Mouse (Mus musculus) heart, embryonic 13.5 days (tissue): ENCODE results near the gene Snu13. TPM values are rescaled to one million over a fixed set of nuclear protein-coding genes. Genes with fewer than 3 reads are reported as not detected.

Experiments
- ATAC-seq: fragments of 200-750 bp; cut with Nextera tagmentation; 2 replicates; pipeline ENCODE4 v1.8.0; 2017; ENCODE audit warnings: moderate TSS enrichment; ENCODE audit not compliant: insufficient number of reproducible peaks, low FRiP score, low TSS enrichment; ENCODE audit errors: extremely low read depth
- H3K27ac ChIP-seq: fragments of 300-500 bp; sonication (generic); replicated peaks from 2 replicates; pipeline ENCODE4 v1.5.1; 2015; ENCODE audit warnings: moderate library complexity, mild to moderate bottlenecking, inconsistent platforms
- H3K27me3 ChIP-seq: fragments of 300-500 bp; sonication (generic); replicated peaks from 2 replicates; pipeline ENCODE4 v1.6.1; 2015; ENCODE audit warnings: mild to moderate bottlenecking, inconsistent platforms
- H3K36me3 ChIP-seq: fragments of 300-500 bp; sonication (generic); 2 replicates; pipeline ENCODE4 v1.6.1; 2015; ENCODE audit warnings: mild to moderate bottlenecking, inconsistent platforms
- H3K4me1 ChIP-seq: fragments of 300-500 bp; sonication (generic); 2 replicates; pipeline ENCODE4 v1.6.1; 2015; ENCODE audit warnings: inconsistent platforms
- H3K4me2 ChIP-seq: fragments of 300-500 bp; sonication (generic); 2 replicates; pipeline ENCODE4 v1.6.1; 2015; ENCODE audit warnings: inconsistent platforms, mild to moderate bottlenecking, moderate library complexity
- H3K4me3 ChIP-seq: fragments of 300-500 bp; sonication (generic); 2 replicates; pipeline ENCODE4 v1.5.1; 2015; ENCODE audit warnings: moderate library complexity, mild to moderate bottlenecking, inconsistent platforms
- H3K9ac ChIP-seq: fragments of 300-500 bp; sonication (generic); 2 replicates; pipeline ENCODE4 v1.6.1; 2015; ENCODE audit warnings: inconsistent platforms, mild to moderate bottlenecking, moderate library complexity
- H3K9me3 ChIP-seq: fragments of 300-500 bp; sonication (generic); 2 replicates; pipeline ENCODE4 v1.6.1; 2016; ENCODE audit warnings: inconsistent platforms
- WGBS: fragments of 180-500 bp; shearing (Covaris S2); methylation state at CpG from one replicate; pipeline ENCODE4 v1.1.7; 2015; ENCODE audit warnings: mixed read lengths; 5-methylcytosine and 5-hydroxymethylcytosine counted together
- polyA plus RNA-seq: library from polyadenylated mRNA; unstranded; fragments of >200 nt; fragmentation: Nextera tagmentation; extraction: Ambion mirVana; gene quantifications from 2 replicates; pipeline ENCODE4 v1.2.1, GENCODE M21; 2015

The Snu13 gene
- polyA plus RNA-seq, 1 experiment from 2014 or later: 167 TPM

- H3K9ac ChIP-seq: no peak overlapping the region
- no peaks in the 10 kb centered on the region for H3K4me1 ChIP-seq
- no peak overlapping the region for H3K4me2 ChIP-seq
- H3K4me3 ChIP-seq: no peak overlapping the region
- H3K9me3 ChIP-seq: no peaks in the 10 kb centered on the region
- H3K27me3 ChIP-seq: peaks cover 82% of the 10 kb centered on the region
- no peaks in the 10 kb centered on the region for H3K36me3 ChIP-seq
- 60% methylated on average over 14 of the region's 14 CpGs for WGBS
- ATAC-seq: no peak
- H3K27ac ChIP-seq: no peak overlapping the region
Observed at GRCm38 (mm10) chr15:82063909-82064308, 16.5 kb upstream of the Snu13 start.

GRCm38 (mm10) chr15:82058719-82059201, 11.4 kb upstream of the Snu13 start, which contains the start of gene 4930407I10Rik:
Gene 4930407I10Rik, plus strand, starts transcription at chr15:82059151.
- ATAC-seq: no peak
- WGBS: 71% methylated on average over 1 of the region's 1 CpGs
- H3K27me3 ChIP-seq: peaks cover 43% of the 10 kb centered on the region

GRCm38 (mm10) chr15:82052544-82052943, 5.1 kb upstream of the Snu13 start:
- Histone ChIP-seq H3K4me1 (no peaks in the 10 kb centered on the region), H3K27ac (no peak overlapping the region), H3K9ac (no peak overlapping the region), H3K9me3 (no peaks in the 10 kb centered on the region), H3K27me3 (peaks cover 31% of the 10 kb centered on the region), H3K36me3 (no peaks in the 10 kb centered on the region), H3K4me2 (no peak overlapping the region), H3K4me3 (no peak overlapping the region)
- WGBS: 63% methylated on average over 5 of the region's 5 CpGs
- no peak for ATAC-seq

More at GRCm38 (mm10) chr15:82058719-82059201, 11.4 kb upstream of the Snu13 start, which contains the start of gene 4930407I10Rik:
- Histone ChIP-seq H3K4me3 (no peak within 1 kb of the TSS), H3K27ac (no peak within 1 kb of the TSS), H3K4me1 (no peaks in the 10 kb centered on the region), H3K9ac (no peak within 1 kb of the TSS), H3K4me2 (no peak within 1 kb of the TSS), H3K9me3 (no peaks in the 10 kb centered on the region), H3K36me3 (no peaks in the 10 kb centered on the region)

DNA sequence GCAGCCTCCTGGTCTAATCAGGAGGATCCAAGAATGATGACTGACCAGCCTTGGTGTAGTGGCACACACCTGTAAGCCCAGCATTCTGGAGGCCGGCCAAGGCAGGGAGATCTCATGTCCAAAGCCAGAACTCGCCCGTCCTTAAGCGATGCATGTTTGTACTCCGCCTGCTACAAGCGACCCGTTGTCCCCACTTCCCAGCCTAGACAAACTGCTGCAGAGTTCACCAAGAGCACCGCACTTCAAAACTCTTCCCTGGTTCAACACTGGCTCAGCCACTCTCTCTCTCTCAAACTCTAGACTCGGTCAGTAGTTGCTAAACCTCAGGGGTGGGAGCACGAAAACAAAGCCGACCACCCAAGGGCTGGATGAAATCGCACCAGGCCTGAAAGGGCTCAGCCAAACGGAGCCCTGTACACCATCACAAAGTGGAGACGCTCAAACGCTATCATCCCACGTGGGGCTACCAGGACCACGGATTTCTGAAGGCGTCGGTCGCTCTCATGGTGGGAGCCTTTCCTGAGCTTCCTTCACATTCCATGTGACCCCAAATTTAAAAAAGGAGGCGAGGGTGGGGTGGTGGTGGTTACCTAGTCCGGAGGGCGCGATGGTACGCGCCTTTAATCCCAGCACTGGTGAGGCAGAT, 1.0 kb downstream of the Snu13 start:
- H3K9ac ChIP-seq: peak overlapping the region; percentile 97
- ATAC-seq: no peak
- peak overlapping the region; percentile 95 for H3K4me2 ChIP-seq
- H3K4me1 ChIP-seq: peaks cover 20% of the 10 kb centered on the region
- H3K4me3 ChIP-seq: peak overlapping the region; percentile 100
- no peaks in the 10 kb centered on the region for H3K9me3 ChIP-seq
- peaks cover 24% of the 10 kb centered on the region for H3K27me3 ChIP-seq
- peak overlapping the region; percentile 93 for H3K27ac ChIP-seq
- peaks cover 17% of the 10 kb centered on the region for H3K36me3 ChIP-seq
- 3% methylated on average over 26 of the region's 26 CpGs for WGBS

- Histone ChIP-seq H3K36me3 (peaks cover 33% of the 10 kb centered on the region), H3K9me3 (no peaks in the 10 kb centered on the region), H3K4me2 (no peak overlapping the region), H3K27ac (no peak overlapping the region), H3K9ac (no peak overlapping the region), H3K4me3 (no peak overlapping the region), H3K27me3 (peaks cover 12% of the 10 kb centered on the region), H3K4me1 (peaks cover 20% of the 10 kb centered on the region)
- ATAC-seq: no peak
- WGBS: 94% methylated on average over 7 of the region's 7 CpGs
Observed at GRCm38 (mm10) chr15:82044166-82044784, 3.1 kb downstream of the Snu13 start.

DNA sequence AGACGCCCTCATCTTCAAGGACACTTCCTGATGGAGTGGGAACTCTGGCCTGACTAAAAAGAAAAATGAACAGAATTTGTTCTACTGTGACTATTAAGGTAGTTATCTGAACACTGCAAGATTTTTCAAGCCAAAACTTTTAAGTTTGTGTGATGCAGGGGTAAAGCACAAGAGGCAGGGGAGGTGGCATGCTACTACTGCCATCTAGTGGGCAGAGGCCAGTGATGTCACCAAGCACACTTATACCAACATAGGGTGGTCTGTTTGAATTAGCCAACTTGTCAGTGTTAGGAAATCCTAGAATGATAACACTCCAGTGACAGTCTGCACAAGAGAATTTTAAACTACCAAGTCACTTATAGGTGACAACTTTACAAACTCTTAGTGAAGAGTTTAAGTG, 6.7 kb downstream of the Snu13 start:
- Histone ChIP-seq H3K9ac (no peak overlapping the region), H3K4me1 (peaks cover 11% of the 10 kb centered on the region), H3K36me3 (peaks cover 68% of the 10 kb centered on the region), H3K27ac (no peak overlapping the region), H3K27me3 (no peaks in the 10 kb centered on the region), H3K4me2 (no peak overlapping the region), H3K4me3 (no peak overlapping the region), H3K9me3 (no peaks in the 10 kb centered on the region)
- no peak for ATAC-seq
- 100% methylated on average over 1 of the region's 1 CpGs for WGBS

DNA sequence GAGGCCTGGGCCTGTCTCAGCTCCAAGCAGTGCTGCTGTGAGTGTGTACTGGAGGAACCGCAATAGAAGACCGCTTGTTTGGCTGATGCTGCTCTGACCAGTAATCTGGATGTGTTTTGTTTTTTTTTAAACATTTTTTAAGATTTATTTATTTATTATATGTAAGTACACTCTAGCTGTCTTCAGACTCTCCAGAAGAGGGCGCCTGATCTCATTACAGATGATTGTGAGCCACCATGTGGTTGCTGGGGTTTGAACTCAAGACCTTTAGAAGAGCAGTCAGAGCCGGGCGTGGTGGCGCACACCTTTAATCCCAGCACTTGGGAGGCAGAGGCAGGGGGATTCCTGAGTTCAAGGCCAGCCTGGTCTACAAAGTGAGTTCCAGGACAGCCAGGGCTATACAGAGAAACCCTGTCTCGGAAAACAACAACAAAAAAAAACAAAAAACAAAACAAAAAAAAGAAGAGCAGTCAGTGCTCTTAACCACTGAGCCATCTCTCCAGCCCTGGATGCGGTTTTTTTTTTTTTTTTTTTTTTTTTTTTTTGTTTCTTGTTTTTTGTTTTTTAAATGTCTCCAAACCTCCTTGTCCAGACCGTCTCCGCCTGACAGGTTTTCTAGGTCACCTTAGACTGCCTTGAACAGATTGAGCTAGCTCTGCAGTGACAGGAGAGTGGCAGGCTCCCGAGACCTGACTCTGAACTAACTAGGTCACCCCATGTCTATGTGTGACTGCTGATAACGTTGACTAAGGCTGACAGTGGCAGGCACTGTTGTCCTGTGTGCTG, 11.3 kb downstream of the Snu13 start:
- no peaks in the 10 kb centered on the region for H3K9me3 ChIP-seq
- H3K4me2 ChIP-seq: no peak overlapping the region
- H3K27me3 ChIP-seq: no peaks in the 10 kb centered on the region
- no peak overlapping the region for H3K27ac ChIP-seq
- H3K4me1 ChIP-seq: no peaks in the 10 kb centered on the region
- H3K36me3 ChIP-seq: peaks cover 88% of the 10 kb centered on the region
- ATAC-seq: no peak
- WGBS: 76% methylated on average over 12 of the region's 12 CpGs
- H3K9ac ChIP-seq: no peak overlapping the region
- no peak overlapping the region for H3K4me3 ChIP-seq

- ATAC-seq: no peak
- no peaks in the 10 kb centered on the region for H3K4me1 ChIP-seq
- no peak within 1 kb of the TSS for H3K27ac ChIP-seq
- no peak within 1 kb of the TSS for H3K9ac ChIP-seq
- no peak within 1 kb of the TSS for H3K4me3 ChIP-seq
- H3K27me3 ChIP-seq: no peaks in the 10 kb centered on the region
- peaks cover 91% of the 10 kb centered on the region for H3K36me3 ChIP-seq
- no peak within 1 kb of the TSS for H3K4me2 ChIP-seq
- WGBS: 87% methylated on average over 4 of the region's 4 CpGs
- H3K9me3 ChIP-seq: no peaks in the 10 kb centered on the region
Observed at GRCm38 (mm10) chr15:82033762-82034161, 13.6 kb downstream of the Snu13 start, which contains the start of gene Desi1. Gene Desi1, minus strand, starts transcription at chr15:82033862.

GRCm38 (mm10) chr15:82032386-82032785, 15.0 kb downstream of the Snu13 start:
- ATAC-seq: no peak
- H3K9me3 ChIP-seq: no peaks in the 10 kb centered on the region
- peaks cover 91% of the 10 kb centered on the region for H3K36me3 ChIP-seq
- 85% methylated on average over 7 of the region's 7 CpGs for WGBS
- H3K27ac ChIP-seq: no peak overlapping the region
- H3K4me2 ChIP-seq: no peak overlapping the region
- no peak overlapping the region for H3K9ac ChIP-seq
- no peaks in the 10 kb centered on the region for H3K4me1 ChIP-seq
- H3K4me3 ChIP-seq: no peak overlapping the region
- no peaks in the 10 kb centered on the region for H3K27me3 ChIP-seq

GRCm38 (mm10) chr15:82027726-82028125, 19.7 kb downstream of the Snu13 start:
- Histone ChIP-seq H3K36me3 (peaks cover 98% of the 10 kb centered on the region), H3K4me1 (0 out of 2 replicates have a peak, but pooled peaks cover under 1% of the 10 kb centered on the region), H3K27me3 (no peaks in the 10 kb centered on the region), H3K4me2 (no peak overlapping the region), H3K9me3 (no peaks in the 10 kb centered on the region), H3K4me3 (no peak overlapping the region), H3K9ac (no peak overlapping the region), H3K27ac (no peak overlapping the region)
- ATAC-seq: no peak
- 88% methylated on average over 7 of the region's 7 CpGs for WGBS

- 88% methylated on average over 7 of the region's 7 CpGs for WGBS
- Histone ChIP-seq H3K9ac (no peak overlapping the region), H3K36me3 (peaks cover 100% of the 10 kb centered on the region), H3K27ac (no peak overlapping the region), H3K9me3 (no peaks in the 10 kb centered on the region), H3K4me3 (no peak overlapping the region), H3K27me3 (no peaks in the 10 kb centered on the region), H3K4me1 (0 out of 2 replicates have a peak, but pooled peaks cover 3% of the 10 kb centered on the region), H3K4me2 (no peak overlapping the region)
- ATAC-seq: no peak
Observed at GRCm38 (mm10) chr15:82027276-82027675, 20.1 kb downstream of the Snu13 start.
